Mouse (Mus musculus) gastrocnemius, postnatal 4 days (tissue): Measurements from ENCODE around the gene Foxa3. TPM values are rescaled to one million over a fixed set of nuclear protein-coding genes. Genes with fewer than 3 reads are reported as not detected.
"Not testable (repeated sequence)": the region's sequence is repeated elsewhere in the genome, so short reads cannot be mapped to it uniquely, and the experiment has no call there.

Experiments used
- DNase-seq, 2 experiments: peaks; one replicate each; pipeline ENCODE4 v3.0.0; 2021 to 2022; ENCODE audit warnings: low spot score in 2 of 2, mixed read lengths in 2 of 2
- long read RNA-seq, 2 experiments: library from polyadenylated mRNA; stranded (forward); transcript quantifications; one replicate each; pipeline ENCODE4 v2.0.0; 2021
- total RNA-seq, 2 experiments: library from RNA; stranded (reverse); gene quantifications; 2 replicates each; pipeline ENCODE4 v1.2.3; 2021

Foxa3 gene
- total RNA-seq = under 1 TPM in 1 of 2 experiments, not detected in 1; 0.13 TPM
- long read RNA-seq, experiment 1 = 0 reads
- long read RNA-seq, experiment 2 = 0 reads

DNA sequence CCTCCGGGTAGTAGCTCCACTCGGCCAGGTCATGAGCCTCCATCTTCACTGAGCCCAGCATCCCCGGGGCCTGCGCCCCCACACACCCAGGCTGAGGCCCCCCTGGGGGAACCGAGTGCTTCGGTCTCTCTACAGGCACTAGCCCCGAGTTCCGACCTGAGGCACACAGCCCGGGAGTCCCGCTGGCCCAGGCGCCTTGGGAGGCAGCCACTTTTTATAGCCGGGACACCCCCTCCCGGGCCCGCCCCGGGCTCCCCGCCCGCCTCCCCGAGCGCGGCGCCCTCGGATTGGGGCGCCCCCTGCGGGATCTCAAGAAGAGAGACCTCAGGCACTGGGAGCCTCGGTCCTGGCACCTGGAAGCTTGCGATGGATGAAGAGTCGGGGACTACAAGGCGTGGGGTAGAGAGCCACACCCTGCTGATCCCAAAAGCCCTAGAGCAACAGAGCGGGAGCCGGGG lies at the start of gene Foxa3:
Gene Foxa3, minus strand, starts transcription at position 182 of the 458 bp plus-strand sequence.
- DNase-seq = peak; percentile 37

DNA sequence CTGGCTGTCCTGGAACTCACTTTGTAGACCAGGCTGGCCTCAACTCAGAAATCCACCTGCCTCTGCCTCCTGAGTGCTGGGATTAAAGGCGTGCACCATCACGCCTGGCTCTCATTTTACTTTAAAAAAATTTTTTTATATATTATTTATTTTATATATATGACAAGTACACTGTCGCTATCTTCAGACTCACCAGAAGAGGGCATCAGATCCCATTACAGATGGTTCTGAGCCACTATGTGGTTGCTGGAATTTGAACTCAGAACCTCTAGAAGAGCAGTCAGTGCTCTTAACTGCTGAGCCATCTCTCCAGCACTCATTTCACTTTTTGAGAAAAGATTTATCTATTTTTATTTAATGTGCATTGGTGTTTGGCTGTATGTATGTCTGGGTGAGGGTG lies 47.7 kb upstream of the Foxa3 start:
- not testable (repeated sequence) for DNase-seq

DNA sequence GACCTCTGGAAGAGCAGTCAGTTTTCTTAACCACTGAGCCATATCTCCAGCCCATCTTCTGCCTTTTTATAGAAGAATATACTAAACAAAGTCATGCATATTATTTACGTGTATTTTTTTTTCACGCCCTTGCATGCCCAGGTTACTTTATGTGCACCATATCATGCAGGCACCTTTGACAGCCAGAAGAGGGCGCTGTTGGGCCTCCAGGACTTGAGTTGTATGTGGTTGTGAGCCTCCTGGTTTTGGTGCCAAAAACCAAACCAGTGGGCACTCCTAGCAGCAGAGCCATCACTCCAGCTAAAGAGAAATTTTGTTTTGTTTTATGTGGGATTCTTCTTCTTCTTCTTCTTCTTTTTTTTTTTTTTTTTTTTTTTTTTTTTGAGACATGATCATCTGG lies 46.2 kb upstream of the Foxa3 start:
- peak in 1 of 2 experiments; percentile 27 for DNase-seq

DNA sequence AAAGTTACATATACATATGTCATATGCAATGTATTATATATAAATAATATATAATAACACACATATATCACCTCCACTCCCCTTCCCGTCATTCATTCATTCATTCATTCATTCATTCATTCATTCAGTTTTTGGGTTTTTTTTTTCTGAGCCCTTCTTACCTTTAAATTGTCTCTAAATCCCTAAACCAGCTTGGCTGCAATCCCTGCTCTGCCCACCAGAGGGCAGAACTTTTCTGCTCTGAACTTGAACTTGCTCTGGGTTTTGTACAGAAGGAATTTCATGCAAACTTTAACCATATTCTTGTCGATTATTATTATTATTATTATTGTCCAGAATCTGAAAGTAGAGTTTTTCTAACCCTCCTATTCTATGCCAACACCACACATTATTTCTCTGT lies 45.4 kb upstream of the Foxa3 start:
- peak in 1 of 2 experiments; percentile 64 for DNase-seq

DNA sequence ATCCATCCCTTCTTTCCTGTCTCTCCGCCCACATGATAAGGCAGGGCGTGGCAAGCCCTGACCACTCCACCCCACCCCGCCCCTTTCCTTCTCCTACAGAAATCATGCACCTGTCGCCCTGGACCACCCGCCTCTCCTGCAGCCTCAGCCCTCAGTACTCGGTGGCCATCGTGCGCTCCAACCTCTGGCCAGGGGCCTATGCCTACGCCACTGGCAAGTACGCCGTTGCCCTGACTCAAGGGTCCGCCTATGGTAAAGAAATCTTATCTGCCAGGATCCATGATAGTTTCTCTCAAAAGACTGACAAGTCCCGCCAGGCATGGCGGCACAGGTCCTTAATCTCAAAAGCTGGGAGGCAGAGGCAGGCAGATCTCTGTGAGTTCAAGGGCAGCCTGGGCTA lies 44.6 kb upstream of the Foxa3 start:
- peak in 1 of 2 experiments; percentile 11 for DNase-seq

DNA sequence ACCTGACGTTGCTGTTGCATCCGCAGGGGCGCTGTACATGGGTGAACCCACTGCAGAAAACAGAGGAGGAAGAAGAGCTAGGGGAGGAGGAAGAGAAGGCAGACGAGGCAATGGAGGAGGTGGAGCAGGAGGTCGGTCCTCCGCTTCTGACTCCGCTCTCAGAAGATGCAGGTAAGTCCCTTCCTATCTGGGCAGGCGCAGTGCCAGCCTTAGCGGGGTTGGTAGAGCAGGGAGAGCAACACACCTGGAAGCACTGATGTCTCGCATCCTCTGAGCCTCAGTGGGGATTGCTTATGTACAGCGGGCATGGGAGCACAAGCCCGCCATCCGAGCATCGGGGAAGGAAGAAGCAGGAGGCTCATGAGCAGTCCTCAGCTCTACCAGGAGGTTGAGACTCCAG lies 43.7 kb upstream of the Foxa3 start:
- DNase-seq = peak in 1 of 2 experiments; percentile 10

DNA sequence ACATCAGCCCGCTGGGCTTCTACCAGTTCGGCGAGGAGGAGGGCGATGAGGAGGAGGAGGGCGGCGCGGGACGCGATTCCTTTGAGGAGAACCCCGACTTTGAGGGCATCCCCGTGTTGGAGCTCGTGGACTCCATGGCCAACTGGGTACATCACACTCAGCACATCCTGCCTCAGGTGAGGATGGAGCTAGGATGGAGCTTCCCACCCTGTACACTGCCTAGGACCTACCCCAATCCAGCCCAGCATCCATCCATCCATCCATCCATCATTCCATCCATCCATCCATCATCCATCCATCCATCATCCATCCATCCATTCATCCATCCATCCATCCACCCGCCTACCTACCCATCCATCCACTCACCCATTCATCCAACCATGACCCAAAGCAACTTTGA lies 42.6 kb upstream of the Foxa3 start:
- no peak for DNase-seq

DNA sequence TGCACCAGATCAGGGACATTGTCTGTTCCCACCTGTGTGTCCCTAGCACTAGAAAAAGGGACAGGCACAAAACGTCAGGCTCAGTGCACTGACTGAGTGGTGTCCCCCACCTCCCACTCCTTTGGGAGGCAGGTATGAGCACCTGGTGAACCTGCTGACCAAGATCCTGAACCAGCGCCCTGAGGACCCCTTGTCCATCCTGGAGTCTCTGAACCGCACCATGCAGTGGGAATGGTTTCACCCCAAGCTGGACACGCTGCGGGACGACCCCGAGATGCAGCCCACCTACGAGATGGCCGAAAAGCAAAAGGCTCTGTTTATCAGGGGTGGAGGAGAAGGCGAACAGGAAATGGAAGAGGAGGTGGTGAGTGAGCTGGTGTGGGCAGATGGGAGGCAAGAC lies 34.1 kb upstream of the Foxa3 start:
- DNase-seq = no peak

DNA sequence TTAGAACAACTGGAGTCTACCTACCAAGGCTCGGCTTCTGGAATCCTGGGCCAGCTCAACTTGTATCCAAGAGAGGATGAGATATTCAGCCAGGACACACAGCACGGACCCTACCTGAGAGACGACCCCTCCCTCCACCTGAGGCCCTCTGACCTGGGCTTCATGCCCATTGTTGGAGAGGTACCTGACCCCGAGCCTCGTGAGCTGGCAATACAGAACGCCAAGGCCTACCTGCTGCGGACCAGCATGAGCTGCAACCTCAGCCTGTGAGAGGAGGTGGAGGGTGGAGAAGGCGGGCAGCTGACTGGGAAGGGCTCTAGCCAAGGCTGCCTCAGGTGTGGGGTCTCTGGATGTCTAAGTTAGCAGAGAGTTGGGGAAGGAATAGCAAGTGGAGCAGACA lies 31.8 kb upstream of the Foxa3 start:
- DNase-seq = no peak

DNA sequence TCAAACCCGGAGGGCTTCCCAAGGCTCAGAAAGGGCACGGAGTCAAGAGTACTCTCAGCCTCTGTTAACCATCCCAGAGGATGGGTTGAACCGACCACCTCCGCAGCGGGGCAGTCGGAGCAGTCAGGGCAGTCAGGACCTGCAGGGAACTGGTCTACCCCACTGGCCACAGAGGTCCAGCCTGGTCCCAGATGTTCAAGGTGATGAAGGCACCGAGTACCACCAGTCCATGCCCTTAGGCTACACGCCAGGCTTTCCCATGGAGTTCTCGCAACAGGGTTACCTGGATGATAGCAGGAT lies 31.4 kb upstream of the Foxa3 start:
- no peak for DNase-seq

DNA sequence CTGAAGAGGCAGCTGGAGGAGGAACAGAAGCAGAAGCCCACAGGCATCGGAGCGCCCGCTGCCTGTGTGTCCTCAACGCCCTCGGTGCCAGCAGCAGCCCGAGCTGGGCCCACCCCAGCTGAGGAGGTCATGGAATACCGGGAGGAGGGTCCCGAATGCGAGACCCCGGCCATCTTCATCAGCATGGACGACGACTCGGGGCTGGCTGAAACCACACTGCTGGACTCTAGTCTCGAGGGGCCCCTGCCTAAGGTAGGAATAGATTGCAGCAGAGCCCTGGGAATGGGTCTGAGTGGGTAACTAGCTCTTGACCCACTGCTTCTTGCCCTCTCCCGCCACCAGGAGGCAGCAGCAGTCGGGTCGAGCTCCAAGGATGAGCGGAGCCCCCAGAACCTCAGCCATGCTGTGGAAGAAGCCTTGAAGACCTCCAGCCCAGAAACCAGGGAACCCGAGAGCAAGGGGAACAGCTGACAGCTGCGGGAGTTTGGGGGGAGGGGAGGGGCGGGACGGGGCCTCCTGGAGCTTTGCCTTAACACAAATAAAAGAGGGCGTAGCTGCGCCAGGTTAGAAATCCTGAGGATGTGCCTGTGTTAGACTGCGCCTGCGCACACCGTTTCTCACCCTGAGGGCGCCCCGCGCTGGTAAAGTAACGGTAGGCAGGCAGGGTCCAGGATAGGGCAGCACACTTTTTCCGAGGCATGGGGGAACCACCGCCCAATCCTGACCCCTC lies 30.9 kb upstream of the Foxa3 start, which contains the start of gene Rsph6a:
Gene Rsph6a, plus strand, starts transcription at position 644 of the 730 bp plus-strand sequence.
- DNase-seq = peak in 1 of 2 experiments; percentile 60

DNA sequence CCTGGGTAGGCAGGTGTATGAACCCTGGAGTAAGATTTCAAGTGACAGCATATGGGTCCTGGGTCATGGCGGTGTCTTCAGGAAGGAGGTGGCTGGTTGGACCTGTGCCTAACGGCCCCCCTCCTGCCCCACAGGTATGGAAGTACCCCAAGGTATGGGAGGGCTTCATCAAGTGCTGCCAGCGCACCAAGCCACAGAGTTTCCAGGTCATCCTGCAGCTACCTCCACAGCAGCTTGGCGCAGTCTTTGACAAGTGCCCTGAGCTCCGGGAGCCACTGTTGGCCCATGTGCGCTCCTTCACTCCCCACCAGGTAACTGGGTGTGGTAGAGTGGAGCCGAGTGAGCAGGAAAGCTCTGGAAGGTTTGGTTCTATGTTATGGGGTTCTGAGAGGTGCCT lies 29.8 kb upstream of the Foxa3 start:
- no peak for DNase-seq

DNA sequence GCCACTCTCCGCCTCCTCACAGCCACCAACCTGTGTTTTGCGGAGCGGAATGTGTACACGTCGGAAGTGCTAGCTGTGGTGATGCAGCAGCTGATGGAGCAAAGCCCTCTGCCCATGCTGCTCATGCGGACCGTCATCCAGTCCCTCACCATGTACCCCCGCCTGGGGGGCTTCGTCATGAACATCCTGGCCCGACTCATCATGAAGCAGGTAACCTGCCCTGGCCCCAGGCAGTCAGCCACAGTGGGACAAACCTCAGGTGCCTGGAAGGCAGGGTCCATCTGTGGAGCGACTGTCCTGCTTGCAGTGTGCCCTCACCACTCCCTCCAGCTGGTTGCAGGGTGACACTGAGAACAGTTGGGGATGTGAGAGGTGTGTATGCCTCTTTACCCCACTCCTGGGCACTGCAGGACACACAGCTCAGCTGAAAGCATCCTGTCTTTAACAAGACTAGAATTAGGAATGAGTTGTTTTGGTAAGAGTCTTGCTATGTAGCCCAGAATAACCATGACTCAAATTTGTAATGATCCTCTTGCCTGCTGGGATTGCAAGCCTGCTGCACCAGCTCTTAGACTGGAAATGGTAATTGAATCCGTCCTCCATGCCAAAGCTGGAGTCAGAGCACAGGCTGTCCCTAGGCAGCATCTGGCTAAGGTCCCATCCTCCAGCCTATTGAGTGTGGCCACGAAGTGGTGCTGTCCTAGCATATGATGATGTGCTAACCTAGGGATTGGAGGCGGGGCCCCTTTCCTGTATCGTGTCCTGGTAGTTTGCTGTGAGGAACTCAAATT lies 29.2 kb upstream of the Foxa3 start:
- DNase-seq = no peak

DNA sequence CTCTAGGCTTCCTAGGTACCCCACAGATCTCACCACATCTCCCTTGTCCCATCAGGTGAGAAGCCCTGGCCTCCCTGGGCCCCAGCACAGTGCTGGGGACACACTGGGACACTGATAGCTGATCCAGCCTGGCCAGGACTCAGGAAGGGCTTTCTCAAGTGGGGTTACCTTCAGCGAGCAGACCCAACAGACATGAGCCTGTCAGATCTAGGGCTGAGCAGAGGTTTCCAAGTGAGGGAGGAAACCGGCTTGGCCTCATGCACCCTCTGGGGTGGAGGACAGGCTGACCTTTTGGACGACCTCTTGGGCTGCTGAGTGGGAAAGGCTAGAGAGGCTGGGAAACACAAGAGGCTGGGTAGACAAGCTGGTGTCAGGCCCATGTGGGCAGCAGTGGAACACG lies 27.8 kb upstream of the Foxa3 start:
- no peak for DNase-seq

DNA sequence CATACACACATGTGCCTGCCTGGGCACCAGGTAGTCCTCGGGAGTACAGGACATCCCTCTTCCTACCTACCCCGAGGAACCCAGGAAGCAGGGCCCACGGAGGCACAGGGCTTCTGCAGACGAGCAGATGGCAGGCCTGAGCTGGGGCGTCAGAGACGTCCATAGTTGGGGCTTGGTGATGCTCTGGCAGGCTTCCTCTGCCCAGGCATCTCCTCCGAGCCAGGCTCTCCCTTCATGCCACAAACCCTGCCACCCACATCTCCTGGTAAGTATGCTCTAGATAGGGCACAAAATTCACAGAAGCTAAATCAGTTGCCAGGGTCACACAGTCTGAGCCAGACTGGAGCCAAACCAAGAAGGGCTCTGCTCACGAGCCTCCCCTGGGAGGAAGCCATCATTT lies 26.8 kb upstream of the Foxa3 start:
- no peak for DNase-seq

DNA sequence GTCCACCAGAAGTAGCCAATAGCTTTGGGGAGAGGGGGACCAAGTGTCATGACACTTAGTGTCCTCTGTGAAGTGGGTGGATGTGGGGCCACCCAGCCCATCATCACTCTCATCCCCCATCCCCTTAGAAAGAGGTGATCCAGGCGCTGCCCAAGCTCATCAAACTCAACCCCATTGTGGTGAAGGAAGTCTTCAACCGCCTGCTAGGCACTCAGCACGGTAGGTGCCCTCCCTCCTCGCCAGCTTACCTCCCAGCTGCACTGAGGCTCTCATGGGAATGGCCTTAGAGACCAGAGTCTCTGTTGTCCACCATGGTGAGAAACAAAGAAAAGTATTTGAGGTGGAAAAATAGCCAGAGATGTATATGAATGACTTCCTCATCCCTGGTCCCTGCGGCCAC lies 25.9 kb upstream of the Foxa3 start:
- no peak for DNase-seq

DNA sequence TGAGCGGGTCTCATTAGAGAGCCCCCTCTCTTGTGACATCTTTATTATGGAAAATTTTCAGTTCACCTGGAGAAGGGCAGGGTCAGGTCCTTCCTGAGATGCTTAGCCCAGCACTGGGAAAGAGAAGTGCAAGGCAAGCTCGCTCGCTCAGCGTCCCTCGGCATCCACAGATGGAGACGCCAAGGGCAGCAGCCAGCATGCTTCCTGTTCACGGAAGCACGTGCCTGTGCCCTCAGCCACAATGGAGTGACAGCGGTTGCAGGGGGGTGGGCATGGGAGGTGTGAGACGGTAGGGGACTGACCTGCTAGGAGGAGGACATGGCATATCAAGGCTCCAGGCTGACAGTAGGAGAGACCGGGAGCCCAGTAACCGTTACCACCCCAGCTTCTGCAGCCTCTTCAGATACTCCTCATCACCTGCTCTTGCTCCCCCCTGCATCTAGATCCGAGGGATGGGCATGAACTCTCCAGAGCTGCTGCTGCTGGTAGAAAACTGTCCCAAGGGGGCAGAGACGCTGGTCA lies 24.7 kb upstream of the Foxa3 start:
- no peak for DNase-seq

DNA sequence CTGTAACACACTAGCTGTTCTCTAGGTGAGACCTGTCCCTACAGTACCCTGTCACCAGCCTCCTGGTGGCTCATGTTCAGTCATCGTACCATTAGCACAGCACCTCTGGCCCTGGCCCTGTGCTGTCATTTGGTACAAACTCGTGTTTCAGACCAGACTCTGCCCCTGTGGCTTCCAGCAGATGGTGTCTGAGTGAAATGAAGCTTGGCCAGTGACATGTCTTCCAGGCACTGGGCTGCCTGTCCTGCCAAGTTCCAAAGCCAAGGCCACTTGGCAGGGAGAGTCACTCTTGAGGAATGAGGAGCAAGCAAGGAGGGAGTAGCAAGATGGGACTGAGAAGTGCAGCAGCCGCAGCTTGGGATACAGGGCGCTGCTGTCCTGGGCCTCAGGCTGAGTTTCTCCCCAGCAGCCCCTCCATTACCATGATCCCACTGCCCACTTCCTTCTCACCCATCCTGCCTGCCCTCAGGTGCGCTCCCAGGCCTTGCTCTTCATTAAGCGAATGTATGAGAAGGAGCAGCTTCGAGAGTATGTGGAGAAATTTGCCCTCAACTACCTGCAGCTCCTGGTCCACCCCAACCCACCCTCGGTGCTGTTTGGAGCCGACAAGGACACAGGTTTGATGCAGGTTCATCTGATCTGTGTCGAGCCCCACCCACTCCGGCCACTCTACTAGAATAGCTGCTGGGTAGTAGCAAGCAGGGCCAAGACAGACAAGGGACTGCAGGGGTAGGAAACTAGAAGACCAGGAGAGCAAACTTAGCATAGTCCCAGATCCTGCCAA lies 23.1 kb upstream of the Foxa3 start:
- DNase-seq = no peak

DNA sequence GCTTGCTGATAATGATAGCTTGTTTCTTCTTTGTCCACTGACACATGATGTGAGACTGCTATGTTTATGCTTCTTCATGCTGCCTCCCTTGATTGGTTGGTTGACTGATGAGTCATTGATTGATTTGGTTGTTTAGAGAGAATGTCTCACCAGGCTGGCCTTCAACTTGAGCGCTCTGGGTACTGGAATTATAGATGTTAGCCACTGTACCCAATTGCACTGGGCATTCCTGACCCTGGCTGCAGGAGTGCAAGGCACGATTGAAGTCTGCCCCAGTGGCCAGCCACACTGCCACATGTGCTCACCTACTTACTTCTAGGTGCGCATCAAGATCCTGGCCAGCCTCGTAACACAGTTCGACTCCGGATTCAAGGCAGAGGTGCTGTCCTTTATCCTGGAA lies 21.3 kb upstream of the Foxa3 start:
- no peak for DNase-seq

DNA sequence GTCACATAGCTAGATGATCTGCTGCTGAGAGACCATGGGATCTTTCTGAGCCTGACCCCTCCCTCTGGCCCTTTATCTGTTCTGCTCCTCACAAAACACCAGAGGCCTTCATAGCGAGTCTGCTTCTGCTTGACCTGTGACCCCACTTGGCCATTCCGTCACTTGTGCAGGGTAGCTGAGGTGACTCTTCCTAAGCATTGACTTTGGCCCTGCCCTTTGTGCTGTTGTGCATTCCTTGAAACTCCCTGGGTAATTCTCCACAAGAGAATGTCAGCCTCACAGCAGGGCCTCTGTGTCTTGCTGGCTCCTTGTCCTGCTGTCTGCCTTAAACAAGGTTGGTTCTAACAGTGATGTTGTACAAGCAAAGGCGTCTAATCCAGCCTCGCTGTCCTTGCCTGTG lies 8.3 kb upstream of the Foxa3 start:
- DNase-seq = no peak

DNA sequence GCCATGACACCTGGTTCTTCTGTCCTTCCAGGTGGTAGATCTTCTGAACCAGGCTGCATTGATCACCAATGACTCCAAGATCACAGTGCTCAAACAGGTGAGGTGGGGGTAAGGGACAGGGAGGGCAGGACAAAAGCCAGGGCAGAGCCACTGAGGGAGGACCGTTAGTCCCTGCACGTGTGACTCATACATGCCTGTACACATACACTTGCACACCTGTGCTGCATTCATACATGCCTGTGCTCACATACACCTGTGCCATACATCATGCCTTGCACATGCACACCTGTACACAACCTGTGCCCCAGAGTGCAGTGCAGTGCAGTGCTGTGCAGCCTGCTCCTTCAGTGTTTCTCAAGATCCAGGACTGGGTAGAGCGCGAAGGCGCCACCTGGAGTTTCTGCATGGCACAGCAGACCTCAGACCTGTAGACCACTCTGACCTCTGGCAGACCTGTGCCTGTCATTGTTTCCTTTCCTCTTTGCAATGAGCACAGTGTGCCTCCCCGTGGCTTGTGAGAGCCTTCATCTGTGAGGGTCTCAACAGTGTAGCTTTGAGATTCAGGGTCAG lies 5.8 kb upstream of the Foxa3 start:
- no peak for DNase-seq
